20 mouse cellular contexts compared by ENCODE assay signal in the genomic region with DNA sequence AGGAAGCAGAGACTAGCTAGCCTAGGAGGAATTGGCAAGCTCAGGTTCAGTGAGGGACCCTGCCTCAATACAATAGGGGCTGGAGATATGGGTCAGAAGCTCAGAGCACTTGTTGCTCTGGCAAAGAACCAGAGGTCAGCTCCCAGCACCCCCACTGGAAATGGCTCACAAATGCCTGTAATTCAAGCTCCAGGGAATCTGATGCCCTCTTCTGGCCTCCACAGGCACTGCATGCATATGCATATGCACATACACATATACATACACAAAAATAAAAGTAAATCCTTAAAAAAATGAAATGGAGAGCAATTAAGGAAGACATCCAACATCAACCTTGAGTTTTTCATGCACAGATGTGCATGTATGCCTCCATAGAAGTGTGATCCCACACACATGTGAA. TPM values are rescaled to one million over a fixed set of nuclear protein-coding genes. Genes with fewer than 3 reads are reported as not detected.
DNase-seq lines count a peak whose midpoint lies in the region; ATAC-seq and TF ChIP-seq lines count a peak whose summit lies in the region.
"Had no signal": no experiment of that assay in that cellular context is flagged by ENCODE, and none has a peak within 500 bp of the region (broad histone marks: within the 10 kb centered on the region; RNA-seq: fewer than 3 reads in every experiment).

No protein-coding gene starts in this region.

- no peak for TF ChIP-seq POLR2A in kidney, adult 2 months (IDR thresholded peaks at IDR 0.05; ENCODE audit: low read depth, low read length)

- H3K4me1 ChIP-seq in kidney, adult 2 months (ENCODE audit: control insufficient read depth, insufficient read depth, low read length) = no peaks in the 10 kb centered on the region
- peaks cover 23% of the 10 kb centered on the region for H3K4me1 ChIP-seq in kidney, embryonic 15.5 days
- H3K4me1 ChIP-seq in midbrain, postnatal 0 days (ENCODE audit: insufficient read depth, low read length) = no peaks in the 10 kb centered on the region
- H3K4me1 ChIP-seq in midbrain, embryonic 14.5 days (ENCODE audit: control insufficient read depth, insufficient read depth, low read length) = peaks cover 4% of the 10 kb centered on the region; the same call in 1 of the 2 replicates
- 0 out of 2 replicates have a peak, but pooled peaks cover 2% of the 10 kb centered on the region for H3K4me1 ChIP-seq in liver, postnatal 0 days (ENCODE audit: insufficient read depth)

- ATAC-seq in CD4-positive, CD25-positive, alpha-beta regulatory T cell, adult 4 months = no peak
- ATAC-seq in kidney, embryonic 15.5 days (replicated peaks; ENCODE audit: low FRiP score) = no peak
- ATAC-seq in midbrain, postnatal 0 days (ENCODE audit: low FRiP score) = no peak
- ATAC-seq in midbrain, embryonic 14.5 days (ENCODE audit: low FRiP score, low TSS enrichment) = no peak
- no peak for ATAC-seq in liver, postnatal 0 days
- no peak for ATAC-seq in erythroid progenitor cell, adult 5-6 weeks (replicated peaks; ENCODE audit: low FRiP score, poor library complexity, severe bottlenecking)

- DNase-seq in CD4-positive, CD25-positive, alpha-beta regulatory T cell, adult 2 months (ENCODE audit: low read depth, low spot score) = peak; percentile 4
- DNase-seq in kidney, adult 2 months = no peak
- DNase-seq in midbrain, postnatal 0 days (ENCODE audit: low spot score) = no peak
- no peak for DNase-seq in midbrain, embryonic 14.5 days
- DNase-seq in liver, postnatal 0 days = no peak
- DNase-seq: cerebellum, adult 2 months; gastrocnemius, postnatal 14 days; left cerebral cortex, postnatal 4 days; lung, postnatal 4 days; right cerebral cortex, adult 18-20 months; thymus, adult 18-20 months had no signal

- no peak overlapping the region for H3K9ac ChIP-seq in kidney, embryonic 15.5 days
- H3K9ac ChIP-seq in midbrain, postnatal 0 days (replicated peaks; ENCODE audit: low read length, poor library complexity, severe bottlenecking) = no peak overlapping the region
- no peak overlapping the region for H3K9ac ChIP-seq in midbrain, embryonic 14.5 days (replicated peaks; ENCODE audit: low read length)
- no peak overlapping the region for H3K9ac ChIP-seq in liver, postnatal 0 days (replicated peaks)
- H3K9ac ChIP-seq: heart, embryonic 15.5 days; hindbrain, embryonic 12.5 days; lung, embryonic 15.5 days; neural tube, embryonic 12.5 days had no signal

- H3K9me3 ChIP-seq in kidney, embryonic 15.5 days (replicated peaks) = no peaks in the 10 kb centered on the region
- no peaks in the 10 kb centered on the region for H3K9me3 ChIP-seq in midbrain, postnatal 0 days (ENCODE audit: low read length)
- H3K9me3 ChIP-seq in midbrain, embryonic 14.5 days (ENCODE audit: control insufficient read depth, low read length) = no peaks in the 10 kb centered on the region; the same call in 1 of the 2 replicates
- 0 out of 2 replicates have a peak, but pooled peaks cover 7% of the 10 kb centered on the region for H3K9me3 ChIP-seq in liver, postnatal 0 days (ENCODE audit: low read length)
- H3K9me3 ChIP-seq: heart, embryonic 15.5 days; hindbrain, embryonic 12.5 days; lung, embryonic 15.5 days; neural tube, embryonic 12.5 days had no signal

- TF ChIP-seq CTCF in kidney, adult 2 months (conservative IDR thresholded peaks at IDR 0.05; ENCODE audit: insufficient read depth, insufficient read length, low read depth, low read length) = 0 out of 2 replicates have a peak, but pooled peaks have one; percentile 16
- TF ChIP-seq CTCF in midbrain, postnatal 0 days (IDR thresholded peaks at IDR 0.05) = 0 out of 2 replicates have a peak, but pooled peaks have one; percentile 19
- TF ChIP-seq CTCF in liver, postnatal 0 days (IDR thresholded peaks at IDR 0.05; ENCODE audit: low read depth) = peak; percentile 49

- no peak overlapping the region for H3K27ac ChIP-seq in kidney, adult 2 months (ENCODE audit: insufficient read depth, low read depth, low read length)
- no peak overlapping the region for H3K27ac ChIP-seq in kidney, embryonic 15.5 days
- no peak overlapping the region for H3K27ac ChIP-seq in midbrain, postnatal 0 days (ENCODE audit: low read depth, low read length)
- H3K27ac ChIP-seq in midbrain, embryonic 14.5 days (replicated peaks; ENCODE audit: low read depth, low read length) = no peak overlapping the region
- no peak overlapping the region for H3K27ac ChIP-seq in liver, postnatal 0 days (ENCODE audit: low read depth)
- H3K27ac ChIP-seq: heart, embryonic 15.5 days; hindbrain, embryonic 12.5 days; lung, embryonic 15.5 days; neural tube, embryonic 12.5 days had no signal

- no peaks in the 10 kb centered on the region for H3K36me3 ChIP-seq in kidney, adult 2 months (ENCODE audit: control insufficient read depth, insufficient read depth, low read length)
- H3K36me3 ChIP-seq in kidney, embryonic 15.5 days = no peaks in the 10 kb centered on the region
- H3K36me3 ChIP-seq in midbrain, postnatal 0 days (ENCODE audit: insufficient read depth, low read length) = no peaks in the 10 kb centered on the region
- no peaks in the 10 kb centered on the region for H3K36me3 ChIP-seq in midbrain, embryonic 14.5 days (ENCODE audit: control insufficient read depth, insufficient read depth, low read length)
- H3K36me3 ChIP-seq in liver, postnatal 0 days (replicated peaks; ENCODE audit: insufficient read depth, low read length) = no peaks in the 10 kb centered on the region
- H3K36me3 ChIP-seq: heart, embryonic 15.5 days; hindbrain, embryonic 12.5 days; lung, embryonic 15.5 days; neural tube, embryonic 12.5 days had no signal

- H3K4me3 ChIP-seq in kidney, adult 2 months (ENCODE audit: insufficient read depth, low read depth, low read length) = no peak overlapping the region
- H3K4me3 ChIP-seq in kidney, embryonic 15.5 days (replicated peaks) = no peak overlapping the region
- H3K4me3 ChIP-seq in midbrain, postnatal 0 days (ENCODE audit: low read depth, low read length) = no peak overlapping the region
- H3K4me3 ChIP-seq in midbrain, embryonic 14.5 days (replicated peaks; ENCODE audit: low read depth, low read length) = no peak overlapping the region
- no peak overlapping the region for H3K4me3 ChIP-seq in liver, postnatal 0 days (ENCODE audit: low read depth, low read length)
- H3K4me3 ChIP-seq: heart, embryonic 15.5 days; hindbrain, embryonic 12.5 days; lung, embryonic 15.5 days; neural tube, embryonic 12.5 days had no signal

- TF ChIP-seq EP300 in liver, postnatal 0 days (IDR thresholded peaks at IDR 0.05; ENCODE audit: low read depth) = no peak

- H3K27me3 ChIP-seq in kidney, adult 2 months (replicated peaks; ENCODE audit: control insufficient read depth, insufficient read depth, low read length) = no peaks in the 10 kb centered on the region
- H3K27me3 ChIP-seq in kidney, embryonic 15.5 days = no peaks in the 10 kb centered on the region
- H3K27me3 ChIP-seq in midbrain, postnatal 0 days (ENCODE audit: insufficient read depth, low read length) = no peaks in the 10 kb centered on the region
- H3K27me3 ChIP-seq in midbrain, embryonic 14.5 days (ENCODE audit: control insufficient read depth, insufficient read depth, low read length) = no peaks in the 10 kb centered on the region
- H3K27me3 ChIP-seq in liver, postnatal 0 days (ENCODE audit: insufficient read depth, low read length) = no peaks in the 10 kb centered on the region
- H3K27me3 ChIP-seq: heart, embryonic 15.5 days; hindbrain, embryonic 12.5 days; lung, embryonic 15.5 days; neural tube, embryonic 12.5 days had no signal

- no peak overlapping the region for H3K4me2 ChIP-seq in kidney, embryonic 15.5 days
- H3K4me2 ChIP-seq in midbrain, postnatal 0 days (ENCODE audit: low read depth, low read length, poor library complexity, severe bottlenecking) = no peak overlapping the region
- no peak overlapping the region for H3K4me2 ChIP-seq in midbrain, embryonic 14.5 days (ENCODE audit: low read length)
- no peak overlapping the region for H3K4me2 ChIP-seq in liver, postnatal 0 days (ENCODE audit: low read depth, low read length)
- H3K4me2 ChIP-seq: heart, embryonic 15.5 days; hindbrain, embryonic 12.5 days; lung, embryonic 15.5 days; neural tube, embryonic 12.5 days had no signal

RNA-seq across cellular contexts. Expression of gene Metap1d, which starts 24.7 kb away (rescaled TPM):
- 10 to 100 TPM; 31.5 to 35.3 TPM for polyA plus RNA-seq in CD4-positive, CD25-positive, alpha-beta regulatory T cell, adult 4 months (2017; shearing (Covaris generic))
- 33.6 and 34.6 TPM in 2 replicates for polyA plus RNA-seq in kidney, adult 2 months (2012; rRNA removed)
- 39.5 and 42.1 TPM in 2 replicates for polyA plus RNA-seq in kidney, embryonic 15.5 days (2015; fragmentation: Nextera tagmentation; extraction: Ambion mirVana)
- total RNA-seq in midbrain, postnatal 0 days (2014; rRNA removed) = 14.4 and 16.9 TPM in 2 replicates
- 25.1 and 27.7 TPM in 2 replicates for polyA plus RNA-seq in midbrain, postnatal 0 days (2015; fragmentation: Nextera tagmentation; extraction: Ambion mirVana)
- 36.9 and 37.7 TPM in 2 replicates for polyA plus RNA-seq in midbrain, embryonic 14.5 days (2014; fragmentation: Nextera tagmentation; extraction: Ambion mirVana)
- 21.1 and 21.7 TPM in 2 replicates for polyA plus RNA-seq in liver, postnatal 0 days (2015; fragmentation: Nextera tagmentation; extraction: Ambion mirVana)
- 13.0 and 20.9 TPM in 2 replicates for total RNA-seq in erythroid progenitor cell, adult 5-6 weeks (2015; ENCODE audit: low replicate concordance)
- 14.0 and 17.0 TPM in 2 replicates for total RNA-seq in erythroid progenitor cell, adult 5-6 weeks (2017; ENCODE audit: low replicate concordance)

RNA-seq across cellular contexts. Expression of gene Dlx1, which starts 50.1 kb away (rescaled TPM):
- not detected for polyA plus RNA-seq in CD4-positive, CD25-positive, alpha-beta regulatory T cell, adult 4 months (2017; shearing (Covaris generic))
- polyA plus RNA-seq in kidney, adult 2 months (2012; rRNA removed) = 0.16 TPM in 1 of 2 replicates, not detected in the other
- polyA plus RNA-seq in kidney, embryonic 15.5 days (2015; fragmentation: Nextera tagmentation; extraction: Ambion mirVana) = 0.18 and 0.27 TPM in 2 replicates
- 2.8 and 8.8 TPM in 2 replicates for total RNA-seq in midbrain, postnatal 0 days (2014; rRNA removed)
- 10.5 and 25.5 TPM in 2 replicates for polyA plus RNA-seq in midbrain, postnatal 0 days (2015; fragmentation: Nextera tagmentation; extraction: Ambion mirVana)
- polyA plus RNA-seq in midbrain, embryonic 14.5 days (2014; fragmentation: Nextera tagmentation; extraction: Ambion mirVana) = 0.61 and 0.72 TPM in 2 replicates
- 0.06 and 0.09 TPM in 2 replicates for polyA plus RNA-seq in liver, postnatal 0 days (2015; fragmentation: Nextera tagmentation; extraction: Ambion mirVana)
- 2.2 TPM in 1 of 2 replicates, not detected in the other for total RNA-seq in erythroid progenitor cell, adult 5-6 weeks (2015; ENCODE audit: low replicate concordance)
- total RNA-seq in erythroid progenitor cell, adult 5-6 weeks (2017; ENCODE audit: low replicate concordance) = not detected in 2 replicates
- total RNA-seq: liver, adult 2 months had no signal
- polyA plus RNA-seq: kidney, embryonic 16.5 days; liver, adult 2 months had no signal
